Mouse (Mus musculus): ENCODE results near the gene Atg10. TPM values are rescaled to one million over a fixed set of nuclear protein-coding genes. Genes with fewer than 3 reads are reported as not detected.
"Not testable (repeated sequence)": the region's sequence is repeated elsewhere in the genome, so short reads cannot be mapped to it uniquely, and the experiment has no call there.

The Atg10 gene
- total RNA-seq, 2 experiments from 2014 or later: 22.6 to 23.5 TPM

DNA sequence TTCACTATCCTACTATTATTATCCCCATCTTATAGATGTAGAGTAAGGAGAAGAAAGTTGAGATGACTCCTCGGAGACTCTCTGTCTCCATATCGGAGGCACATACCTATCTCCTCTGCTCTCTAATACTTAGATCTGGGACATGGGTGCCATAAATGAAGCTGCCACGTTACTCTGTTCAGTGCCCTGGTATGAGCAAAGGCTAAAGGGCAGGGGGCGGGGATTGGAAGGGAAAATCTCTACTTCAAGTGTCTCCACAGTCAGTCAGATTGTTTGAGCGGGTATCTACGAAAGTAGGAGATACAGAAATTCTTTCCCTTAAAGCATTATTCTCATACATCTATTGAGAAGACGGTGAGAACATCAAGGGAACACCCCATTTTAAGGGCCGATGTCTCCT lies 257.8 kb downstream of the Atg10 start:
- intact Hi-C loops (cut with DNase I): loop anchor here (2.0 to 5.0 kb wide), 3 partner anchors 406 to 731 kb away; no protein-coding TSS in a partner anchor
- no peak for DNase-seq

DNA sequence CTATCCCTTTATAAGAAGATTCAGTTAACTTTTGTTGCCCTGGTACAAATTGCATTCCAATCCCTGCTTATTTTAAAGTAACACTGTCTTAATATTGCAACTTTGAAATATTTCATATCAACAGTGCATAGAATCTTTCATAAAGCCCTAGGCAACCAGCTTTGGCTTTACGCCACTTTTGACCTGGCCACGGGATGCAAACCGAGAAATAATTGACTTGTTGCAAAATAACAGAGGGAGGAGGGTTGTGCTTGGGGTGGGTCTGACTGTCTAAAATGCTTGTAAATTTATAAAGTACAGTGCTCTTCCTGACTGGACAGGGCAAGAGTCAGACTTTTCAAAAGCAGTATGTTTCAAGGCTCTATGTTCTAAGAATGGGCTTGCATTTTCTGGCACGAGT lies 259.3 kb downstream of the Atg10 start:
- no peak for DNase-seq
- intact Hi-C loops (cut with DNase I): no loop called here

DNA sequence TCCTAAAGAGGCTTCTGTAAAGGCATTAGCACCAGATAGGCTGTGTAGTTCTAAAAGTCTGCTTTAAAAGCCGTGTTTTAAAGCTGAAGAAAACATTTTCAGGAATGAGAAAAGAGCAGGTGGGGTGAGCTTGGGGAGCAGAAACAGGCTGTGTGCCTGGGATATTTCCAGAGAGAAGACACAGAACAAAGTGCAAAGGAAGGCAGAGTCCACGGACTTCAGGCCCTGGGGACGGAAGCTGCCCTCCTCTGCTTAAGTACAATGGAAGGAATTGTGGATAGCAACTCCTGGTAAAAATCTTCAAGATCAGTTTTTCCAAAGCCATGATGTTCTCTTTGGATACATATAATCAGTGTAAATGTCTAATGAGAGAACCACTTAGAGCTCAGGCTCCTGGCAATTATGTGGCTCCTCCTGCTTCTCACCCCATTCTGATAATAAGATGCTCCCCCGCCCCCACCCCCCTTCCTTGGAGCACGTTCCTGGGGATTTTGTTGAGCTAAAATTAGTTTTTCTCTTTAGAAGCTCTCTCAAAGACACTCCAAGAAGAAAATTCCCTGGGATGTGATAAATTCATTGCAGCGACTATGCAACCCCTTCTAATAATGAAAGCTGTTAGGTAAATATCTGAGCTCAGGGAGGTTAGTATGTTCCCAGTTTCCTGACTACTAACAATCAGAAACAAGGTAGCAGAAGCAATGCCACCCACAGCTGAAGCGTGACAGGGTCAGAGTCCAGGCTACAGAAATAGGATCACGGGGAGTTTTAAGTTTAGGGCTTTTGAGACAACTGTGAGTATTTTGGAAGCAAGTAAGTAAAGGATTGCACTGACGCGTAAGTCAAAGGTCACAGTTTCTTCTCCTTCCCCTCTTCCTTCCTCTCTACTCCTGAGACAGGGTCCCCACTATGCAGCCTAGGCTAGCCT lies 260.7 kb downstream of the Atg10 start:
- DNase-seq: no peak
- intact Hi-C loops (cut with DNase I): no loop called here

DNA sequence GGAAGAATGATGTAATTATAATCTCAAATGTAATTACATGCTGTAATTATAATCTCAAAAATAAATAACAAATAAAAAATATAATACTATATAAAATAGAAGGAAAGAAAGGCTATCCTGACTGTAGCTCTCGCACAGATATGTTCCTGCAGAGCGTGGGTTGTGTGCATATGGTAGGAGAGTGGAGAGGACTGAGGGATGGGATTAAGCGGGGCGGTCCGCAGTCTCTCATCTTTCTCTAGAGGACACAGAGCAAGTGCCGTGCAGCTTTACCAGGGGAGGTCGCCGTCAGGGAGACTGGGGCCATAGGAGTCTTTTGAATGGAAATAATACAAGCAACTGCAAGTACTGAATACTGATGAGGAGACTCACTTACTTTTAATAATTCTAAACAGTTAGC lies 263.2 kb downstream of the Atg10 start:
- DNase-seq: no peak
- intact Hi-C loops (cut with DNase I): no loop called here

DNA sequence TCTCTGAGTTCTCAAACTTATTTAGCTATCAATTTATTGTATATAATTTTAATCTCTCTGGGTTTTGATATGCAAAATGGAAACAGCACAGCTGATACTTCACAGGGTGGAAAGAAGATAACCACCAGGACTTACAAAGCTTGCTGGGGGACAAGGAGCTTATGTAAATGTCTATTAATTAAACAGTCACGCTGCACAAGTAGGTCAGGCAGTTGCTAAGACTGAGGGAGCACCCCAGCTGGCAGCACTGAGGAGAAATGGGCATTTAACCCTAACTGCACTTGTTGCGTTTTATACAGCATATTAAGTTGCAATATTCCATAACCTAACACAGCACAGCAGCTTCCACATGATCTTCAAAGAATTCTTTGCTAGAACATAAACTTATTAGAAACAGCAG lies 264.9 kb downstream of the Atg10 start:
- intact Hi-C loops (cut with DNase I): no loop called here

DNA sequence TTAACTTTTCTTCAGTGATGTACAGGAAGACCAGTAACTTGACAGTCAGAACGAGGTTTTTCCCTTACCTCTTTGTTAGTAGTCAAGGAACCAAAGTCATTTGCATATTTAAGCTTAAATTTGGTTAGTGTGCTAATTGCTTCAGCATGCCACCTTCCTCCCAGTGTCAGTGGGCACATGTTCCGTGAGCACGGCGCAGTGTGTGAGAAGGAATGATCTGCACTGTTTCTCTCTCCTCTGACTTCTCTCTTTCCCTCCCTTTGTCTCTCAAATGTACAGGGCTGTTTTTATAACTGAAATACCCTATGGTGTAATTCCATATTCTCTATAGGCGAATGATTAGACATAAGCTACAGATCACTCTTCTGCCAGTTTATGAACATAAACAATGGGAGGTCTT lies 284.2 kb downstream of the Atg10 start:
- intact Hi-C loops (cut with DNase I): no loop called here

More for the DNA sequence above, 264.9 kb downstream of the Atg10 start:
- DNase-seq: no peak

DNA sequence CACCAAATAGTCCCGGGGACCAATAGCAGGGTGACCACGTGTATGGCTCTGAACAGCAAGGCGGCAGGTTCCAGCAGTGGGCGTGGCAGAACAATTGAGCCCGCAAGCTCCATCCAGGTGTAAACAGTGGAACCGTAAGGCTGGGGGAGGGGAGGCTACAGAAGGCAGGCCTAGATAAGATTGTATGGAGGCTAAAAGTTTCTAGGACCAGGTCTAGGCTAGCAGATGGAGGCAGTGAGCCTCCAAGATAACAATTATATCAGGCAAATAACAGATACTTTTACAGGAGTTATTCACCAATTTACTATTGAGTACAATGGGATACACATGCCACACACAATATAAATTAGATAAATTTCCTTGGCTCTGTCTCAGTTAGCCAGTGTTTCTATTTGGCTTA lies 284.6 kb downstream of the Atg10 start:
- intact Hi-C loops (cut with DNase I): no loop called here
- no peak for DNase-seq

More for the DNA sequence above, 284.2 kb downstream of the Atg10 start:
- no peak for DNase-seq

DNA sequence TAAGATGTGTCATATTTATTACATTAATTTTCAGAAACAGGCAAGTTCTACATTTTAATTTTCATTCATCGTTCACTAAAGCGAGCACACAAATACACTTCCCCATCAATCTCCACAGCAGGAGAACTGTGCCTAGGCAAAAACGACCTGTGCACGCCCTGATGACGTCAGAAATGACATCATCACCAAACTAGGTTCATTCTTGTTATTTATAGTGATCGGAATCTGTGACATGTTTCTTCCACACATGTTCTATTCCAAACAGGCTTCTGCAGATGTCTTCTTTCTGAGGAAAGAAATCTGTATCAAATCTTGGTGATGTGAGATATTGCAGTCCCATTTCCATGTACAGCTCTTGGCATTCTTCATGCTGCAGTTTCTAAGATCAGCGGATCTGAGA lies 287.9 kb downstream of the Atg10 start:
- DNase-seq: no peak
- intact Hi-C loops (cut with DNase I): no loop called here

DNA sequence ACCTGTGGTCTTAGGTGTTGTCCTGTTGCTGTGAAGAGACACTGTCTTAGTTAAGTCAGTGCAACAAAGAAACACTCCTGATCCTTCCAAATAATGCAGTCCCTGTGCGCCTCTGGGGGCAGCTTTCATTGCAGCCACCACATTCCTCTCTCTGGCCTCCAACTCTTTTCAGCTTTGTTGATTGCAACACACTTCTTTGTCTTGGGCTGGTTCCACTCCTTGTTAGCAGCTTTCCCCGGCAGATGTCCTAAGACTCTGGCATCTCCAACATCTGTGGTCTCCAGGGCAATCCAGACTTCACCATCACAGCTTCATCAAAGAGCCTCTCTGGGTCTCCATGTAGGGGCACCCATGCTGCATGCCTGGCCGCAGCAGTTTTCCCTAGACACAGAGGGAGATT lies 290.5 kb downstream of the Atg10 start:
- intact Hi-C loops (cut with DNase I): loop anchor here (5.0 kb wide), 1 partner anchor 529 kb away; the partner anchor contains the start of gene Ssbp2
- DNase-seq: no peak

DNA sequence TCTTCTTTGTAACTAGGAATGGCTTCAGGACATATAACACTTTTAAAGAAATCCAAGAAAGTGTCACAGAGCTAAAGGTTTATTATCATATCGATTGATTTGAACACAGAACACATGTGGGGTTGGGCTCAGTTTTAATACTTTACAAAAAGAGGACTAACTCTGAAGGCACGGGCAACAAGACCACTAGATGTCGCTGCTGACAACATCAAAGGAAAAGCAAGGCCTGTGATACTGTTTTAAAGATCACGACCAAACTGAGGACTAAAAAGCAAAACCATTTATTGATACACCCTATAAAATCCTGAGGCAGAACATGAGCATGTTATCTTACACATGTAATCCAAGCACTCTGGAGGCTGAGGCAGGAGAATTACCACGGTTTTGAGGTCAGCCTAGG lies 293.9 kb downstream of the Atg10 start:
- intact Hi-C loops (cut with DNase I): loop anchor here (1.0 to 5.0 kb wide), 3 partner anchors 161 to 706 kb away; partner anchors contain the start of gene Ssbp2
- peak; percentile 75 to 87 for DNase-seq

DNA sequence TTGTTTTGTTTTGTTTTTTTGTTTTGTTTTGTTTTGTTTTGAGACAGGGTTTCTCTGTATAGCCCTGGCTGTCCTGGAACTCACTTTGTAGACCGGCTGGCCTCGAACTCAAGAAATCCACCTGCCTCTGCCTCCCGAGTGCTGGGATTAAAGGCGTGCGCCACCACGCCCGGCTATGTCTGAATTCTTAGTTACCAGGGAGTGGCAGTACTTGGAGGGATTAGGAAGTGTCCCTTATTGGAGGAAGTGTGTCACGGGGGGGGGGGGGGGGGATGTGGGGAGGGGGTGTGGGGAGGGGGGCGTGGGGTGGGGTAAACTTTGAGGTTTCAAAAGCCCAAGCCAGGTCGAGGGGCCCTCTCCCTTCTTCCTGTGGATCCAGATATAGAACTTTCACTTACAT lies 295.5 kb downstream of the Atg10 start:
- intact Hi-C loops (cut with DNase I); DNase-seq: not testable (repeated sequence)

DNA sequence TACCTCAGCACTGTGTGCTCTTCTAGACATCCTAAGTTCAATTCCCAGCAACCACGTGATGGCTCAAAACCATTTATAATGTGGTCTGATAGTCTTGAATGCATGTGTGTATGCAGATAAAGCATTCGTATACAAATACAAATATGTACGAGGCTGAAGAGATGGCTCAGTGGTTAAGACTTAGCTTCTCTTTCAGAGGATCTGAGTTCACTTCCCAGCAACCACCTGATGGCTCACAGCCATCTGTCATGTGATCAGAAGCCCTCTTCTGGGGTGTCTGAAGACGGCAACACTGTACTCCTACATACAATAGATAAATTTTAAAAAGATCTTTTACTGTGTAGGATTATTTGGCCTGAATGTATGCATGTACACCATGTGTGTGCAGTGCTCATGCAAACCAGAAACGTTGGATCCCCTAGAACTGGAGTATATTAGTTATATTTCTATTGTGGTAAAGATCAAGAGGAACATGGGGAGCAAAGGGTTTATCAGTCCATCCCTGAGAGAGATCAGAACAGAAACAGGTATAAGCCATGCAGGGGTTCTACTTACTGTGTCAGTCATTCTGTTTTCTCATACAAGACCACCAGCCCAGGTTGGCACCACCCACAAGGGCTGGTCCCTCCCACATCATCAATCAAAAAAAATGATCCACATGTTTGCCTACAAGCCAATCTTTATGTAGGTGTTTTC lies 296.7 kb downstream of the Atg10 start:
- intact Hi-C loops (cut with DNase I): no loop called here

DNA sequence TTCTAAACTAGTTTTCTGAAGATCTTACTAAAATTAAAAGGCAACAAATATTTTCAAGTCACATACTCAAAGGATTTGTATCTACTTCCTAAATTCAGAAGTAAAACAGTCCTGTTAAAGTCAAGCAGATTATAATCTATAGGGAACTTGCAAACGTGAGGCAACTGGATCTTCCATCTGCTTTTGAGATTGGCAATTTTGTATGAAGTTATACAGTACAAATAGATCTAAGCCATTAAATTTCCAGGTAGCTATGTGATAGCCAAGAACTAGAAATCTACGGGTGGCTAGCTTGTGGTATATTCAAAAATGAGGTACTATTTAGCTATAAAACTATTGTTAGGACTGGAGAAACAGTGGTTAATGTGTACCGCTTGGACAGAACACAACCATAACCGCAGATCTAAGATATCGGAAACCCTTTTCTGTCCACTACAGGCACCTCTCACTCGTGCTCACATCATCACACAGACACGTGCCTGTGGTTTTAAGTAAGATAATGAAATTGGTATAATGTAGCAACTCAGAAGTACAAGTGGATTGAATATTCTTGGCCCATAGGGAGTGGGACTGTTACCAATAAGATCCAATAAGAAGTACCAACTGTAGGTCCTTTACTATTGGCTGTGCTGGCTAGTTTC lies 297.5 kb downstream of the Atg10 start:
- intact Hi-C loops (cut with DNase I): no loop called here
- DNase-seq: no peak

More for the DNA sequence above, 296.7 kb downstream of the Atg10 start:
- DNase-seq: no peak

DNA sequence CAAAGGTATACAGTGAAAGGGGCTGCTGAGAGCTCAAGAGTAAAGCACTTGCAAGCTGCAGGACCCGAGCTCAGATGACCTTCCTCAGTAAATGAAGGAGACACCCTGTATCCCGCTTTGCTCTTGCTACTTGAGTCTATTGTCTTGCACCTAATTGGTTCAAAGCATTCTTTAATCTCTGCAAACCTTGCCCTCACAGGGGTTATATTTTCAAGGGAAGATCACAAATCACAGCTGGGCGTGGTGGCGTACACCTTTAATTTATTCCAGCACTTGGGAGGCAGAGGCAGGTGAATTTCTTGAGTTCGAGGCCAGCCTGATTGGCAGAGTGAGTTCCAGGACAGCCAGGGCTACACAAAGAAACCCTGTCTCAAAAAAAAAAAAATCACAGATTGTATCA lies 298.6 kb downstream of the Atg10 start:
- intact Hi-C loops (cut with DNase I): no loop called here
- no peak for DNase-seq

DNA sequence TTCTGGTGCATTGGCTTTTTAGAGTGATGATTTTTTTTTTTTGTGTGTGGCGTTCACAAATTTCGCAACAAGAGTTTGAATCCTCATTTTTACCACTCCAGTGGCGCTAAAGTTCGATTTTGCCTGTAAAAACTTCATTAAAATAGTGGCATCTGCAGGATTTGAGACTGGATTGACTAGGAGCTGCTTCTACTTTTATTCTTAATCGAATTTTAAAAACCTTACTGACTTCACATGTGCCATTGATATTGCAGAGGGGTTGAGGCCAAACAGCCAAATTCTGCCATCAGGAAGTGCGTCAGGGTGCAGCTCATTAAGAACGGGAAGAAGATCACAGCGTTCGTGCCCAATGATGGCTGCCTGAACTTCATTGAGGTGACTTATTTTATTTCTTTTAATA lies 299.7 kb downstream of the Atg10 start:
- intact Hi-C loops (cut with DNase I): no loop called here
- DNase-seq: no peak

DNA sequence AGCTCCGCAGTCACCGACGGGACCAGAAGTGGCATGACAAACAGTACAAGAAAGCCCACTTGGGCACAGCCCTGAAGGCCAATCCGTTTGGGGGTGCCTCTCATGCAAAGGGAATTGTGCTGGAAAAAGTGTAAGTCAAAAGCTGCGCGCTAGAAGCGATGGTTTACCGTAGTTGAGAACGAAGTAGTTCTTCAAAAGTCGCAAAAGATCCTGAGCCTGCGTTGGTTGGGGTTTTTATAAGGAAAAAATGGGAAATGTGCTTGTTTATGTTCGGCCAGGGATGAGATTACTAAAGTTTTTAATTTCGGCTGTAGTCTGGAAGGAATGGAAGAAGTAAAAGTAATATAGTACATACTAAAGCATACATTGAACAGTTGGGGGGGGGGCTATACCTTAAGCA lies 300.2 kb downstream of the Atg10 start:
- intact Hi-C loops (cut with DNase I); DNase-seq: not testable (repeated sequence)

DNA sequence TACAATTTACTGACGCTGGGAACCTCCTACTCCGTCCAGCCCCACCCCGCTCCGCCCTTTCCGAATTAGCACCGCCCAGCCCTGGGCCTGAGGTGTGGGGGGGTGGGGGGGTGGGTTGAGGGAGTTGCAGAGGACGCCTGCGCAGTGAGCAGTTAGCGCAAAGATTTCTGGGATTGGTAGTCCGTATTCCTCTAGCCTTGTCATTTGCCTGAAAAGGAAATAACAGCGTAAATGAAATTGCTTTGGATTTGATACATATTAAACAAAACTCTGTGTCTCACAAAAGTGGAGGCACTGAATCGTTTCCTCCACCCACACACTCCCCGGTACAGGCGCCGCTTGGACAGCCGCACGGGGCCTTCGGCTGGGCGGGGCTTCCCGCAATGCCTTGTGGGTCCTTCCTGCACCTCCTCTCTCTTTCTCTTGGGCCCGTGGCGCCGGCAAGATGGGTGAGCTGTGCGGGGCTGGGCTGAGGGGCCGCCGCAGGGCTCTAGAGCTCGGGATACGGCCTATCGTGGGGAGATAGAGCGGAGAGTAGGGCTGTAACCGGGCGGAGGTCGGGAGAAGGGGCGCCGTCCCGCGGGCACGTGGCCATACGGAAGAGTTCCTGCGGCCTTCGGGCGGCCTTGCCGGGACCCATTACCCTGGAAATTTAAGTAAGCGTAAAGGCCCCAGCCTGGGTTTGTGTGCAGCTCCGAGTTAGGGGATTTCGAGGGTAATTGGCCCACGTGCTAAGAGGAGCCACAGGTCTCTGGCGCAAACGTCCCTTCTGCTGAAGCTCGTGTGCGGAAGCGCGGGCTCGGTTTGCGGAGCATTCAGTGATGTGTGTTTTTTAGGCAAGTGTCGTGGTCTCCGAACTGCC lies 300.8 kb downstream of the Atg10 start, which contains the start of gene Rps23:
Gene Rps23, plus strand, starts transcription at position 208 of the 862 bp plus-strand sequence.
- intact Hi-C loops (cut with DNase I): no loop called here
- DNase-seq: peak; percentile 92 to 95

DNA sequence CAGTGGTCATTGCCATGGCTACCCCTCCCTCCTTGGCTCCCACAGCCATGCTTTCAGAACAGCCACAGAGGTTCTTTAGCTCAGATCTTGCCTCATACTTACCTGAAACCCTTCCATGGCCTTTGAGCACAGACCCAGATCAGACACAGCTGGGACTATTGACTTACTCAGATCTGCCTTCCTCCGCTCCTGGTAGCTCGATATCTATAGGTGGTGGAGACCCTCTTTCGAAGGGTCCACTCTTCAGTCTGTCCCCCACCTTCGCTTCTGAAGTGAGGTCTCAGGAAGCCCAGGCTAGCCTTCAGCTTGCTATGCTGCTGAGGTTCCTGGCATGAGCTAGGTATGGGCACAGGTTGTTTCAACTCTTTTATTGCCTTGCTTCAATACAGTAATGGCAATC lies 309.0 kb downstream of the Atg10 start:
- intact Hi-C loops (cut with DNase I): no loop called here

DNA sequence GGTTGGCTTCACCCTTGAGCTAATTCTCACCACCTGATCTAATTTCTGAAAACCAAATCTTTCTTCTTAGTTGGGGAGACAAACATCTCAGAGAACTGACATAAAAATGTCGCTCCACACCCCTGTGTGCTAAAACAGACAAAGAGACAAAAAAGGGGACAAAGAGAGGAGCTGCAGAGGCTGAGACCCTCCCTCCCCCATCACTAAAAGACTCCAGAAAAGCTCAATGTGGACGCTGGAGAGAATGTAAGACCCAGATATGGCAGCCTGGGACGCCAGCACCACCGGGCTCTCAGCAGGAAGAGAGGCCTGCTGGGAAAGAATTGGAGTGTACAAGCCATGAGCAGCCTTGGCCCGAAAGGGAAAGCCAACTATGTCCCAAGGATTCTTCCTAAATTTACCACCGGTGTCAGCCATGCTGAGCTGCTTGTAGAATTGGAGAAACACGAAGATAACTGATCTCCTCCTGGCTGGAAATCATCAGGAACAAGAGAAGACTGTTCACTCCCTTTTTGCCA lies 310.0 kb downstream of the Atg10 start:
- intact Hi-C loops (cut with DNase I): no loop called here
- no peak for DNase-seq

More for the DNA sequence above, 309.0 kb downstream of the Atg10 start:
- DNase-seq: no peak
